Mouse (Mus musculus) heart, adult 11 months (tissue): ENCODE data around the gene Slc7a14.

Source experiments
- DNase-seq: peaks from one replicate; pipeline ENCODE4 v3.0.0; 2022

The Slc7a14 gene

DNA sequence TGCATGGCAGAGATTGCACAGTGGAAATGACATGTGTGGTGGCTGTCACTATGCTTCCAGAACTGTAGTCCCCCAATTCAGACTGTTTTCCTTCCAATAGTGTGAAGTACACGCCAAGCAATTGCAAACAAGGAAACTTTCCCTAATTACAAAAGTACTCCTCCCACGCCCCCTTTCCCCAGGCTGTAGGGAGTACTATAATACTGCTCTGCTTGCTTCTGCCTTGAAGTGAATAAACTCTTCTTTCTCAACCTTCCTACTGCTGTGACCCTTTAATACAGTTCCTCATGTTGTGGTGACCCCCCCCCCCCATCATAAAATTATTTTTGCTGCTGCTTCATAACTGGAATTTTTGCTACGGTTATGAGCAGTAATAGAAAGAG lies 49.2 kb downstream of the Slc7a14 start:
- DNase-seq = no peak

DNA sequence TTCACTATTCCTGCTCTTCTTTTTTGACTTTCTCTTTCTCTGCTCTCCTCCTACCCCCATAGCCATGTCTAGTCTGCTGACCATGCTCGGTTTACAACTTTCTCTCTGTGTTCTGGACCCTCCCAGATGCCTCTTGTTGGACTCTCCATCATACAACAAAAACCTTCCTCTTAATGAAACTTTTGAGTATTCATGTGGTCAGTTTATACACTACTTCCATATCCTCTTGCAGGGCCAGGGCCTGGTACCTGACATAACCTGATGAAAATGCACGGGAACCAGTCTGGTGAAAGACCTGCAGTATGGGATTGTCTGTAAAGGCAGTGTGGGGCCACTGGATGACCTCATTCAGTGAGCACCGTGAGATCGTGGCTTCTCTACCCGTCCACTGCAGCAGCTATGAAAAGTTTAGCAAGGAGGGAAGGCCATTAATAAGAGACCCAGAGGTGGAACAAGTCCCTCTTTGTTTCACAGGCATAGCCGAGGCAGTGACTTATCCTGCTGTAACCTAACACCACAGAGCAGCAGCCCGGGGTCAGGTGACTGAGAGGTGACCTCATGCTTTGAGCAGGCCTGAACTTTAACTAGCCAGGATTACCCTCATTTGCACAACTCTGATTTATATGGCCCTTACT lies 49.7 kb downstream of the Slc7a14 start:
- peak; percentile 90 for DNase-seq

DNA sequence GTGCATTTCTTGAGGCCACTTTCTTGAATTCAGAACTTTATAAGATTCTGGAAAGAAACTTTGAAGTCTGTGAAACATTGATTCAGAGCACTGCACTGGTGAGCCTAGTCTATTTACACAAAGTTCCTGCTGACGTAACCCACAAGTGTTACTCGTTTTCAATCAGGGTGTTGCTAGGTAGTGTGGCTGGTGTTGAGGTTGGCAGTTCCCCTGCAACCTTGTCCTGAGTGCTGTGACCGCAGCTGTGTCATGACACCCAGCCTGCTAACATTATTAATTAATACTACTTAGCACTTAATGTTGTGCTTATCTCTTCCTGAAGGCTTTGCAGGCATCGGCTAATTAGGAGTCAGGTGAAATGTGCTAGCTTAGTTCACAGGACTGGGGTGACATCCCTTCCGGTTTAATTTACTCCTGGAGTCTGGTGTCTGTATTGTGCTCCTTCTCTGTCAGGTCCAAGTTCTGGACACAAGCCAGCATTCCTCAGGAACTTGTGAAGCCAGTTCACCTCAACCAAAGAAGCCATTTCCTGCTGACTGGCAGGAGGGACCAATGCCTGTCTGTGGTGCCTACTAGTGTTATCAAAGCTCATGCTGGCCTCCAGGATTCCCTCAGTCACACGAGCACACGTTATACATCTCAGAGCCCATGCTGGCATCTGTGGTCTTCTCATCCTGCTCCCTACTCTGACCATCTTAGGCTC lies 50.5 kb downstream of the Slc7a14 start:
- peak; percentile 36 for DNase-seq

DNA sequence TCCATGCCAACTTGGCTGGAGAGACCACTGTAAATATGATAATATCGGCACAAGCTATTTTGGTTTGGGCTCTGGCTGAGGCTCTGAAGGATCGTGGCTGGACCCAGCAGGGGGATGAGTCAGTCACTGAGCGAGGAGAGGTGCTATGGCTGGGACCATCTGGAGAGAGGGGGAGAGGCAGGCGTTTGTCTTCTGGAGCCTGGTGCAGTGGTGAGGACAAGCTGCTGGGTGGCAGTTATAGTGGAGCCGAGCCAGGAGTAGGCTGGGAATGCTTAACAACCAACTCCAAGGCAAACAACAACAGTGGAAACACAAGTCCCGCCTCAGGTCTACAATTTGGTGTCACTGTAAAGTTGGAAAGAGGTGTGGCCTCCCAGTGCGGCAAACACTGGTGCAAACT lies 55.8 kb downstream of the Slc7a14 start:
- peak; percentile 89 for DNase-seq

DNA sequence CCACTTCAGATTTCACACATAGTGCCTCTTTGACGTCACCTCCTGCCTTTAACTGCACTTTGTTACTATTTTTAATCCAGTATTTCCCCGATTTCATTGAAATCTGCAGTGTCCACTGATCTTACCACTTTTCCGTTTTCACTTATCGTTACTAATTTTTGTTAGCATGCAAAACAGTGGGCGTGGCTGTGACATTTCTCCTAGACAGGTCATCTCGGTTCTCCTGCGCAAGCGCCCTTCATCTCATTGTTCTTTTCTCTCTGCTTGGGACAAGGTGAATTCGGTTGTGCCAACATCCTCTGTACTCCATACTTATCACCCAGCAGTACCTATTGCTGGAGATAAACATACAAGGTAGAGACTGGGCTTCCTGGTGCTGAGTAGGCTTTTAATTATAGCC lies 56.3 kb downstream of the Slc7a14 start:
- DNase-seq = no peak

DNA sequence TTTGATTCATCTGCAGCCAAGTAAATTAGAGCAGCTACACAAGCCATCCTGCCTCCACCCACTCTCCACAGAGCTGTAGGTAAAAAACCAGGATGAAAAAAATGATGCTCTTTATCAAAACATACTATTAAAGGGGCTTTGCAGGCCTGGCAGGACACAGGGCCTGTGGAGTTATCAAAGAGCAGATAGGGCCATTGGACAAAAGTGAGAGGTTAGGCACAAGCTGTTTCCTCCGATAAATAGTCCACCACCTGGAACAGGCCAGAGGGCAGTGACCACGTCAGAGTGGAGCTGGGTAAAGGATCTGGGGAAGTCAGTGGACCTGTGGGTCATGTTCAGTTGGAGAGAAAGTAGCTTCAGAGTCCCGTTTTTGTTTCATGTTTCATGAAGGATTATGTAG lies 57.6 kb downstream of the Slc7a14 start:
- DNase-seq = peak; percentile 89

DNA sequence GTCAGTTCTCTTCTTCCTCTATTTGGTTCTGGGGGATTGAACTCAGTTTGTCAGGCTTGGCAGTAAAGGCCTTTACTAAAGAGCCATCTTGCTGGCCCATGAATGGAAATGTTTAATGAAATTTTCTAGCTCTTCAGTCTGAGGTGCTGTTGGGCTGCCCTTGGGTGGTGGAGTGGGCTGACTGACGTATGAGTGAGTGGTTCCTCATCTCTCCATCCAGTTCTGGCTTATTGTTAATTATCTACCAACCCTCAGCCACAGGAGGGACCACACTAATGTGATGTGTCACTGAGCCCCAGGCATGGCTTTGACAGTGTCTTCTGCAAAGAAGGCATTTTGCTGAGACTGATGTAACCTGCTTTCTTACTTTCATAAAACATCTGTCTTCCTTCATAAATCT lies 66.7 kb downstream of the Slc7a14 start:
- DNase-seq = no peak

DNA sequence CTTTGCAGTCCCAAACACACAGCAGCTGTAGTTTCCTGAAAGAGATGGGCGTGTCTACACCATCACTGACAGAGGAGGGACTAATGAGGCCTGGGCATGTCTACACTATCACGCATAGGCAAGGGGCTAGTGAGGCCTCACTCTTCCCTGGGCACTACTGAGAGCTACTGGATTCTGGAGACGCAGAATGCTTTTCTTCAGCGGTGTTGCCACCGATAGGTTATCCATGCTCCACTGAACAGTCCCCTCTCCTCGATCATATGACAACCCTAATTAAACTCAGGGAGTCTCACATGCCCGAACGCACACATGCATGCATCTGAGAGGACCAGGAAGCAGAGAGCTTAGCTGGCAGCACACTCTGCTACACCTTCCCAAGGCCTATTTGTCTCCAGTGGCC lies 69.3 kb downstream of the Slc7a14 start:
- DNase-seq = no peak

DNA sequence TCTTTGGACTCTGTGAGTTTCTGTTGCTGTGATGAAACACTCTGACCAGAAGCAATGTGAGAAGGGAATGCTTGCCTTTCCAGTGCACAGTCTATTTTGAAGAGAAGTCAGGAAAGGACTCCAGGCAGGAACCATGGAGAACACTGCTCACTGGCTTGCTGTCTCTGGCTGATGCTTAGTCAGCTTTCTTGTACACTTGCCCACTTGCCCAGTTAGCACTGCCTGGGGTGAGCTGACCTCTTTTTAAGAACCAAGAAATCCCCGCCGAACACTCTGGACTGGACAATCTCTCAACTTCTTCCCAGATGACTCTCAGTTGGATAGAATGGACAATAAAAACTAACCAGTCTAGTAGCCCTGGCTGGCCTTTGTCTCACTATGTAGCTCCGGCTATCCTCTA lies 70.5 kb downstream of the Slc7a14 start:
- DNase-seq = no peak

DNA sequence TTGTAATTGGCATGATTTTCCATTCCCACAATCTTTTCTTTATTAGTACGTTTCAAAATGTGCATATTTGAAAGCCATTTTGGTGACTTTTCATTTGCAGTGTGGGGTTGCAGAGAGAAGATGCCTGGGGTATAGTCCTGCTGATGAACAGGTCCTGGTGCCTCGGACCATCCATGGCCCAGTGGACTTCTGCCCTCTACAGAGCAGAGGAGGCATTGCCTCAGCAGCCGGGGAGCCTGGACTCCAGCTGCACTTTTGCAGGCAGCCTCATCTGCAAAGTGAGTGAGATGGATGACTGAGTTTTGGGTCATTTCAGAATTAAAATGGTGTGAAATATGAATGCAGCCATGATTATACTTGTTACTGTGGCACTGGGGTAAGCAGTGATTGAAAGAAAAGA lies 72.2 kb downstream of the Slc7a14 start:
- no peak for DNase-seq

DNA sequence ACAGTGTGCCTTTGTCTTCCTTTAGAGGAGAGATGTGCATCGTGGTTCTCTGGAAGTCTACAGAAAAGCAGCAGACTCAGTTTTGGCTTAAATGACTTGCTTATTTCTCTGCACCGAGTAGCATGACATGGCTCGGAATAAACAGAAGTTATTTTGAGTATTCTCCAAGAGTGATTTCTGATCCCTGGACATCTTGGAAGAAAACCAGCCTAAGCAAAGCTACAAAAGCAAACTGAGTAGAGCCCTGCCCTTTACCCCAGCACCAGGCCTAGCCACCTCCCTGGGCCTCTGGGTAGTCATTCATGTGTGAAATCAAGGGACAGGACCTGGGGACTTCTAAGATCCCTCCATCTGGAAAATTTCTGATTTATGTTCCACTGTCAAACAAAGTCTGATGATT lies 74.0 kb downstream of the Slc7a14 start:
- no peak for DNase-seq

DNA sequence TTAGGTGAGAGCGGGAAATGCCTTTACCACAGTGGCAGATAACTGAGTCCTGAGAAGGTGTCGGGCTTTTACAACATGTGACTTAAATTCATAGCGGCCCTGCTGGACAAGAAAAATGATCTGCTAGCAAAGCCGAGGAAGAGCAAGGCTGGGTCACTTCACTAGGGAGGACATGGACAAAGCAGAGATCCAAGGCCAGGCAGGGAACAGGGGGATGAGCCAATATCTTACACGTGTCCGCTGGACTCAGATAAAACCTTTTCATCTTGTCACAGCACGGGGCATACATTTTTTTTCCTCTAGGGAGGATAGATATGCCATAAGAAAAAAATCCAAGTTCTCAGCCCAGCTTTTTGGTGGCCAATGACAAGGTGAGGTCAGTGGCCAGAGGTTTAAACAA lies 75.8 kb downstream of the Slc7a14 start:
- no peak for DNase-seq

DNA sequence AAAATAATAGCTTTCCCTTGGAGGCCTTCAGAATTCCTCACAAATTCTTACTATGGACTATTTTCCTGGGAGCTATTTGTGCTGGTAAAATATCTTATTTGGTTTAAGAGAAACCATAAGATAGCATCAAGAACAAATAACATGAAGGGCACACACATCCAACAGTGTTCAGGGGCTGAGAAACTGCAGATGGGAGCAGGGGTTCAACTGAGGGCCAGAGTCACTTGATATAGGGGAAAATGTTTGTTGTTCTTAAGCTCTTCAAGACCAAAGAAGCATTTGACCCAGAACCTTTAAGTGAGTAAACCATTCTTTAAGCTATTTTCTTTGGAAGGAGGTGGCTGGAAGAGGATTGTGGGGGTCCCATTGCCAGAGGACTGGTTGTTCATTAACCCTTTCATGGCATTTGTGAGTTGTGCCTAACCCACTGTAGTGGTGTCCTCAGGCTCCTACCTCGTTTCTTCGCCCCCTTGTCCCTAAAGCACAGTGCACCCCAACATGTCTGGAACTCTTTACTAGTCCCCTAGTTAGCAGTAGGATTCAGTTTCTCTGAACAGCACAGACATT lies 76.3 kb downstream of the Slc7a14 start:
- no peak for DNase-seq

DNA sequence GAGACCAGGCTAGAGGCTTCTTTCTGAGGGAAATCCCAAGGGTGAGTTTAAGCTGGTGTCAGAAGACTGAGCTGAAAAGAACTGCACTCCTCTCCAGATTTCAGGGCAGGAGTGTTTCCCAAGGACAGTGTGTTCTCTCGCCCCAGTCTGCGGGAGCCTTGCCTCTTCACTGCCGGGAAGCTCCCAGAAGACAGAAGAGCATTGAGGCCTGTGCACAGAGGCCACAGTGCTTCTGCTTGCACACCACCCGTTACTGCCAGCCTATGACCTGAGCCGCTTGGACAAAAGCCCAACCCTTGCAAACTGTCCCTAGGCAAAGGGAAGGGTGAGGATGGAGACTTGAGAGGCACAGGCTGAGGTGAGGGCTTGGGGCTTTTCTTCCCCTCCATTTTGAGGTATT lies 80.9 kb downstream of the Slc7a14 start:
- DNase-seq = no peak

DNA sequence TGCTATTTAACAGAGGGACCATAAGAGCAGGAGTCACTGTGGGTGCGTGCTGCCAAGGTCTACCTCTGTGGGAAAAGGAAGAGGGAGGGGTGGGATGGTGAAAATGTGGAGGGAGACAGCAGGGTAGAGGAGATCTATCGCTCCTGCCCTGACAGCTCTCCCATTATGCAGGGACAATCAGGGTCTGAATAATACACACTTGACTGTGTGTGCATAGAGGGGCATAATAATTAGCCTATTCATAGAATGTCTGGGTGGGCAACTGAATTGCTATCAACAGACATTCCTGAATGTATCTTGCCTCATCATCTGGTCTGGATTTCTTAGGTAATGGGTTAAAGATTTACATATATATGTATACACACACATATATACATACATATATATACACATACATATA lies 81.7 kb downstream of the Slc7a14 start:
- no peak for DNase-seq

DNA sequence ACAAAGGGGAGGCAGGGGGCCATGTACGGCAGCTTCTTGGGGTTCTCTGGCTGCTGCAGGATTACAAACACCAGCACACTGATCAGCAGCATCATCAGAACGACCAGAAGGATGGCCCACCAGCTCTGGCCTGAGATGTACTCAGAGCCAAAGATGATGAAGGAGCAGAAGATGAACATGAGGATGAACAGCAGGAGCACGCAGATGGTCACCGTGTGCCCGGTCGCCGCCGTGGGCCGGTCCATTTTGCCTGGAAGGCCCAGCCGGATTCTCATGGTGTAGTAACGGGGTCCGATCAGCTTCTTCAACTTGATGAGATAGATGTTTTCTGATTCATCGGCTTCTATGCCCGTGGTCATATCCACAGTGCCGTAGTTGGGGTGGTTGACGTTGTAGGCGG lies 86.6 kb downstream of the Slc7a14 start:
- no peak for DNase-seq

DNA sequence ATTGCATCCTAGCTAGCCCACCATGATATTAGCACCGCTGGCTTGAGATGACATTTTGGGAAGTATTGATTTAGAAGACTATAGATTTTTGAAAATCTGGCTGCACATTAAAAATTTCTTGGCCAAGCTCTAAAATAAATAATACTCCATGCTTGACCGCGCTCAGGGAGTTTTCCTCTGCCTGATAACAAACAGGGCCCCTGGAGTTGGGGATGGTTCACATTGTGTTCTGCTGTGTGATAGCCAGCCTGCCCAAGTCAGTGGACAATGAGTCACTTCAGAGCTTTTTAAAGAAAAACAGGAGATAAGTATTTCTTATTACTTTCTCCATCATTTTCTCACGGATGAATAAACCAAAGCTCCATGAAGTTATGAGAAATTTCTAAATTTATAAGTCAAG lies 90.1 kb downstream of the Slc7a14 start:
- peak; percentile 86 for DNase-seq

DNA sequence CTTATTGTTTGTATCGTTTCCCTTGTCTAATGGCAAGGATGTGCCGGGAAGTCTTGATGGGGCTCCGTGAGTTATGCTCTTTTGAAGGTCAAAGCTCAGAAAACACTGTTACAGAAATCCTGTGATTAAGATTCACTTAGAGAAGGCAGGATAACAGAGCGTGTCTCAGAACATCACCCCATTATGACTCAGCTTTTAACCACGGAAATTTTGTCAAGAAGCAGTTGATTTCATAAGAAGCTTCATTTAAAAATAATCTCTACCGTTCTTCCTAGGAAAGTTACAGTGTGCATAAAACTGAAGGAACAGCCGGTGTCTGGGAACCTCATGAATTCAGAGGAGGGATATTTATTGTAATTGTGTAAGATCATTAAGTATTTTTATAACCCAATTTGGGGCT lies 90.7 kb downstream of the Slc7a14 start:
- DNase-seq = no peak

DNA sequence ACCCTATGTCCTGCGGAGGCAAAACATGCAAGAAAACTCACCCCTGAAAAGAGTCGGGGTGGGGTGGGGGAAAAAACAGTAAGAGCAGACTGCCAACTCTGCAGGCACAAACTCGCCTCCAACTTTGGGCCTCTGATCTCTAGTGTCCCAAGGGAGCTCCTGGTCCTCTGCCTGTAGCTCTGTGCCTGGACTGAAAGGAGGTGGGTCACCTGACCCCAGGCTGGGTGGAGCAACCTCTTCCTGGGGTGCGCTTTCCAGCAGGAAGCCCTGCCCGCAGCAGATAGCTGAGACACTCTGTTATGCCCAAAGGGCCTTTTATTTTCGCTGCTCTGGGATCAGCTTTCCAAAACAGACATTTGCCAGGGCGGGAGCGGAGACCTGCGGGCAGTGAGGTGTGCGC lies 92.7 kb downstream of the Slc7a14 start:
- peak; percentile 94 for DNase-seq

DNA sequence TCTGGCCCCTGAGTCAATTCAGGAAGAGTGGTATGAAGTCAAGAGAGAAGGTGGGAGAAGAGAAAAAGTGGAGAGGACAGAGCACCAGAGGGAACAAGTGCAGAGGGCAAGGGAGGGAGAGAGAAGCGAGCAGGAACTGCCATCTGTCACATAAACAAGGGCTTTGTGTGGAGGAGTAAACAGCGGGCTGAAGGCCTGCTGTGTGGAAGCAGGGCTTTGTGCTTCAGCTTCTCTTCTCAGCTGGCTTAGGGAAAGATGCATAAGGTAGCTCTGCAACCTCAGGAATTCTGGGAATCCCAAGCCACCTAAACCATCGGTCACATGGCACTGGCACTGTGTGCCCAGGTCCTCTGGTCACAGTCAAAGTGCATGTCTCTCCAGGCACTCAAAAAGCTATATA lies 96.4 kb downstream of the Slc7a14 start:
- no peak for DNase-seq

DNA sequence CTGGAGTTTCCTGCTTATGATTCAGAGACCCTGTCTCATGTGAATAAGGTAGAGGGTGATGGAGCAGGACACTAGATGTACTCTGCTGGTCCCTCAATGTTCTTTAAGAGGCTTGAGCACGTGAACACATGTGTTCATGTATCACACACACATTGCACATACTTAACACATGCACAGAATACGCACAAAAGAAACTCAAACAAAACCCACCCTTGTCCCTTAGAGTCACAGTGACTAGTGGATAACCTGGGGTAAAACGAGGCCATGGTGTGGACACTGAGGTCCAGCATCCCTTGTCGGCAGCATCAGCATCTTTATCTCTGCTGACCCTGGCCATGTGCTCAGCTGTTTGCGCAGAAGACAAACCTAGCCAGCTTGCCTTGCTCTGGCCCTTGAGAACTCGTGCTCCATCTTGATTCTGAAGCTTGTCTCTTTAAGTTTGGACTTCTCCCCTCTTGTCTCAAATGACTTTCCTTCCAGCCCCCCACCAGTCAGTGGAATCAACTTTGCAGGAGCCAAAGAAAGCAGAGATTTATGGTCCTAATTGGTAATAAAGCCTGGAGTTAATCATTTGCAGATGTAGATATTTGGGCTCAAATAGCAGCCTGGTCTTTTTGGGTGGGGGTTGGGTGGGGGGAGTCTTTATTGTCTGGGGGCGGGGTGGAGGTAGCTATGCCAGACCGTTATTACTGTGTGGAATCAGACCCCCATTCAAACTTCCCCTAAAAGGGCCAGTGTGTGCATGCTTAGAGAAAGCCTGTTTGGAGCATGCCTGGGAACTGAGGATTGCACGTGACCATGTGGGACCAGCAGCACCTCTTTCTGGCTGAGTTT lies 97.8 kb downstream of the Slc7a14 start:
- DNase-seq = no peak

DNA sequence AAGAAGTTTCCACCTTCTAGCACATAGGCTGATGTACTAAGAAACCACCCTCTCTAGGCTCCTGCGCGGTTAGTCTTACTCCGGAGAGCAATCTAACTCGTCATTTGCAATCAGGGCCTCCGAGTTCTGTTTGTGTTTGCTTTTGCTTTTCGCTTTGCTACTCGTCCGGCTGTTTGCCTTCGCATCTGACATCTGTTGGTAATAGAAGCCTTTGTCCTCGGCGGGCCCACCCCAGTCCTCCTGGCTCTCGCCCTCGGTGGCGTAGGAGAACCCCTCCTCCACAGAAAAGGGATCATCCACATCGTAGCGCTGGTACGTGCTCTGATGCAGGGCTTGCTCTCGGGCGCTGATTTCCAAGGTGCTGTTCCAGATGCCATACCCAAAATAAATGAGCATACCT lies 101.2 kb downstream of the Slc7a14 start:
- DNase-seq = no peak

DNA sequence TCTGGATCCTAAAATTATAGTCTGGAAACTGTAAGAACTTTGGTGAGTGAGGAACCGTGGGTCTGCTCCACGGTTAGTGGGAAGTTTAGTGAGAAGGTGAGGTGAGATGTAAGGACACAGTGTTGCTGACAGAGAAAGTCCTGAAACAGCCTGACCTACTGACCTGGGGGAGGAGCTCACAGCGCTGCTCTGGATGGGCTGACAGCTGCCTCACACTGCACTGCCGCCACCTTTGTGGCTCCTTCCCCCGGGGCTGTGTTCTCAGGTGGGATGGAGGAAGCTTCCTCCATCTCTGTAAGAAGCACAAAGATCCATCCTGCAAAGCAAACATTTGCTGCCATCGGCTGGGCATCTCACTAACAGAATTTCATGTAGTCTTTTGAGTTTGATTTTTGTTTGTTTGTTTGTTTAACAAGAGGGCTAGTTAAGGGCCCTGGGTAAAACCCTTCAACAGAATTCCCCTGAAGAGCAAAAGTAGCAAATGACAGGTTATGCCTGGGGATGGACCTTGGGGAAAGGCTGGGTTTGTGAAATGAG lies 101.7 kb downstream of the Slc7a14 start:
- DNase-seq = no peak

DNA sequence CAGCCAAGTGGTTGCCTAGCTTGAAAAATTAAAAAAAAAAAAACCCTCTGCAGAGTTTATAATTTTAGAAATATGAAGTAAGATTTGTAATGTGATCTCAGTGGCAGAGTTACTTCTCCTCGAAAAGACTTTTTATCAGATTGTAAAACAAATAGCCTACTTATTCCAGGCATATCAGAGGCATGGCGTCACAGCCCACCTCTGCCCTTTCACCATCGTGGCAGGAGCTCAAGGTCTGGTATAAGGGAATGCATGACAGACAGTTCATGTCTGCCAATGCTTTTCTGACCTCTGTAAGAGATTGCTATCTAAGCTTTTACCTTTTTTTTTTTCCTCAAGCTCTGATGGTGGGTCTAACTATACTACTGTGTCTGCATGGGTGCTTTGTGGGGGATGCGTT lies 102.1 kb downstream of the Slc7a14 start:
- DNase-seq = no peak
